Mouse (Mus musculus) myocyte (in vitro differentiated cells): ENCODE results near the gene Cd52. TPM values are rescaled to one million over a fixed set of nuclear protein-coding genes. Genes with fewer than 3 reads are reported as not detected.

Source experiments
- H3K27me3 ChIP-seq: one replicate; pipeline ENCODE4 v1.6.1; 2011; ENCODE audit not compliant: control insufficient read depth, insufficient read depth, insufficient read length
- H3K36me3 ChIP-seq: one replicate; pipeline ENCODE4 v1.6.1; 2011; ENCODE audit not compliant: control insufficient read depth, insufficient read depth
- H3K4me2 ChIP-seq: one replicate; pipeline ENCODE4 v1.6.1; 2011; ENCODE audit warnings: low read depth, control low read depth
- H3K4me3 ChIP-seq: one replicate; pipeline ENCODE4 v1.5.1; 2011; ENCODE audit warnings: mild to moderate bottlenecking, control low read depth, moderate library complexity
- H3K79me2 ChIP-seq: one replicate; pipeline ENCODE4 v1.6.1; 2011; ENCODE audit not compliant: control insufficient read depth, insufficient read depth
- H3ac ChIP-seq: one replicate; pipeline ENCODE4 v1.6.1; 2011; ENCODE audit not compliant: control insufficient read depth, insufficient read length
- CEBPB ChIP-seq: IDR thresholded peaks from 2 replicates; pipeline ENCODE4 v1.6.1; 2011; ENCODE audit warnings: mild to moderate bottlenecking, moderate library complexity; ENCODE audit not compliant: poor library complexity, insufficient read depth, severe bottlenecking
- E2F4 ChIP-seq: IDR thresholded peaks from one replicate; pipeline ENCODE4 v1.6.1; 2011; ENCODE audit warnings: mild to moderate bottlenecking, control low read depth, moderate library complexity; ENCODE audit not compliant: insufficient read depth
- MAX ChIP-seq: IDR thresholded peaks from one replicate; pipeline ENCODE4 v1.6.1; 2011; ENCODE audit warnings: low read depth, mild to moderate bottlenecking, control low read depth
- MYOD1 ChIP-seq, 3 experiments: IDR thresholded peaks; one replicate each; pipeline ENCODE4 v1.6.1; 2011; ENCODE audit warnings: control low read depth in 2 of 3, low read depth in 2 of 3, mild to moderate bottlenecking in 2 of 3, moderate library complexity in 1 of 3; ENCODE audit not compliant: insufficient read length in 2 of 3, control insufficient read depth in 1 of 3
- MYOG ChIP-seq, 3 experiments: IDR thresholded peaks; one replicate each; pipeline ENCODE4 v1.6.1; 2011; ENCODE audit warnings: control low read depth in 2 of 3, low read depth in 2 of 3, mild to moderate bottlenecking in 2 of 3; ENCODE audit not compliant: insufficient read length in 2 of 3, control insufficient read depth in 1 of 3, insufficient read depth in 1 of 3
- POLR2A ChIP-seq: IDR thresholded peaks from one replicate; pipeline ENCODE4 v1.6.1; 2011; ENCODE audit warnings: low read depth, mild to moderate bottlenecking, control low read depth, moderate library complexity; ENCODE audit not compliant: insufficient read length
- POLR2AphosphoS2 ChIP-seq: IDR thresholded peaks from one replicate; pipeline ENCODE4 v1.6.1; 2011; ENCODE audit warnings: low read depth, control low read depth; ENCODE audit not compliant: insufficient read length
- REST ChIP-seq: IDR thresholded peaks from one replicate; pipeline ENCODE4 v1.6.1; 2011; ENCODE audit warnings: mild to moderate bottlenecking, control low read depth, moderate library complexity; ENCODE audit not compliant: insufficient read depth, insufficient read length
- SRF ChIP-seq: IDR thresholded peaks from one replicate; pipeline ENCODE4 v1.6.1; 2011; ENCODE audit warnings: low read depth; ENCODE audit not compliant: control insufficient read depth, insufficient read length
- TCF12 ChIP-seq: IDR thresholded peaks from one replicate; pipeline ENCODE4 v1.6.1; 2011; ENCODE audit warnings: mild to moderate bottlenecking, control low read depth; ENCODE audit not compliant: poor library complexity, insufficient read depth, severe bottlenecking
- TCF3 ChIP-seq: IDR thresholded peaks from one replicate; pipeline ENCODE4 v1.6.1; 2011; ENCODE audit warnings: low read depth, control low read depth; ENCODE audit not compliant: insufficient read length
- USF1 ChIP-seq: IDR thresholded peaks from one replicate; pipeline ENCODE4 v1.6.1; 2011; ENCODE audit warnings: low read depth, mild to moderate bottlenecking, control low read depth, moderate library complexity
- polyA plus RNA-seq: library from polyadenylated mRNA; unstranded; fragments of >200 nt; fragmentation: generic; extraction: Trizol; gene quantifications from one replicate; pipeline ENCODE4 v1.2.1, GENCODE M21; 2012; ENCODE audit warnings: missing spikeins

The Cd52 gene
- polyA plus RNA-seq, 1 experiment = not detected

DNA sequence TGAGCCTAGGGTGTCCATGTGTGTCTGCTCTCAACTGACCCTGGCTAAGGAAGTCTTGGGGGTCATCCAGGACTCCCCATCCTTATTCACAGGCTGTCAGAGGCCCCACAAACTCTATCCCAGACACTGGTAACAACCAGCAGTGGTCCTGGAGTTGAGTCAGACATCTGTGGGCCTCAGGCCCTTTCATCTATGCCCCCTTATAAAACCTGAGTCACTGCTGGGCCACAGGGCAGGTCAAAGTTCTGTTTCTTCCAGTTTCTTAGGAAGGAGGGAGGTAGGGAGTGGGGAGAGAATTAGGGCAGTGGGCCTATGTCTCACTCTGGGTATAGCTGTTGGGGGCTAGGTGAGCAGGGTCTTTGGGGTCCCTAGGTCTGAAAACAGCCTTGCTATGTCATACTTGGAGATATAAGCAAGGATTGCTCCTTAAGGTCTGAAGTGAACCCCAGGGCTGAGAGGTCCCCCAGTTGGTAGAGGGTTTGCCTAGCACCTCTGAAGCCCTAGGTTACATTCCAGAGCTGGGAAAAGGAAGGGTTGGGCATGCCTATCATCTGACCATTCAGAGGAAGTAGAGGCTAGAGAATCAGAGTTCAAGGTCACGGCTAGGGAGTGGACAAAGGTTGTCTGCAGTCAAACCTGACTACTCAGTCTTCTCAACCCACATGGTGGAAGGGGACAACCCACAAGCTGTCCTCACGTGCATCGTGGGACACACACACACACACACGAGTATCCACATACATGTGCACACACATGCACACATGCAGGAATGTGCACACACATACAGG is 25.9 kb downstream of the Cd52 start:
- H3K4me3 ChIP-seq = no peak overlapping the region
- H3K79me2 ChIP-seq = no peaks in the 10 kb centered on the region
- H3K4me2 ChIP-seq = no peak overlapping the region
- no peak for TF ChIP-seq USF1
- no peak for TF ChIP-seq REST
- TF ChIP-seq E2F4 = no peak
- no peak for TF ChIP-seq CEBPB
- TF ChIP-seq MAX = no peak
- no peak for TF ChIP-seq TCF3
- TF ChIP-seq MYOG (IDR thresholded peaks at IDR 0.05; ENCODE audit: control insufficient read depth in 1 of 3, insufficient read depth in 1 of 3, insufficient read length in 2 of 3, low read depth in 2 of 3) = no peak
- no peak for TF ChIP-seq POLR2A
- TF ChIP-seq POLR2AphosphoS2 = no peak
- no peak for TF ChIP-seq MYOD1 (IDR thresholded peaks at IDR 0.05; ENCODE audit: control insufficient read depth in 1 of 3, insufficient read length in 2 of 3, low read depth in 2 of 3)
- no peak for TF ChIP-seq TCF12
- no peak for TF ChIP-seq SRF
- no peaks in the 10 kb centered on the region for H3K36me3 ChIP-seq
- H3K27me3 ChIP-seq = peaks cover 30% of the 10 kb centered on the region
- no peak overlapping the region for H3ac ChIP-seq

DNA sequence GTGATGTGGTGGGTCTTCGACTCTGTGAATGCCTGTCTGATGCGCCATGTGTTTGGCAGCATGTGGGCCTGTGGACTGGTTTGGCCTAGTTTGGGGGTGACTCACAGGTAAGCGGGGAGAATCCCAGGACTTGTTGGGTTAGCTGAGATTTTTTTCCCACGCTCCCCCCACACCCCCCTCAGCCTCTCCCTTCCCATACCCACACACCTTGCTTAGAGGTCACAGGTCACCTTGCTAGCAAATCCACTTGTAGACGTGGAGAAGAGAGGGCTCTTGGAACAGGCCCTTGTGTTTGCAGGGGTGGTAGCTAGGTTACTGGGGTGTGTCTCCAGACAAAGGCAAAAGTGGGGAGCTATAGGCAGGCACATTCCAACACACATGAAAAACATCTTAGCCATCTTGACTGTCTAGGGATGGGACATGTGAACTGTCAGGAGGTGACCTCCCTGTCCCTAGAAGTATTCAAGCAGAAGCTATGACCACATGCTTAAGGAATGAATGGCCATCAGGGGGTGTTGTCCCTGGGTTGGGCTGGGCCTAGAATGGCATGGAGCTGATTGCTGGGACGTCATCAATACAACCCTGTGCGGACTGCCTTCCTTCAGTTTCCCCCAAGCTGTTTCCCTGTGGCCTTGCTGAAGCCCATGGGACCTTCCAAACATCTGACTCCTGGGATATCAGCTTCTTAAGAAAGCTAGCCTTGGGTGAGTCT is 26.9 kb downstream of the Cd52 start:
- no peak overlapping the region for H3ac ChIP-seq
- TF ChIP-seq CEBPB = no peak
- no peak for TF ChIP-seq TCF3
- no peak for TF ChIP-seq REST
- TF ChIP-seq TCF12 = no peak
- TF ChIP-seq POLR2A = no peak
- TF ChIP-seq POLR2AphosphoS2 = no peak
- TF ChIP-seq MYOG (IDR thresholded peaks at IDR 0.05; ENCODE audit: control insufficient read depth in 1 of 3, insufficient read depth in 1 of 3, insufficient read length in 2 of 3, low read depth in 2 of 3) = no peak
- no peak for TF ChIP-seq SRF
- no peak for TF ChIP-seq E2F4
- no peak for TF ChIP-seq USF1
- TF ChIP-seq MAX = no peak
- TF ChIP-seq MYOD1 (IDR thresholded peaks at IDR 0.05; ENCODE audit: control insufficient read depth in 1 of 3, insufficient read length in 2 of 3, low read depth in 2 of 3) = no peak
- no peaks in the 10 kb centered on the region for H3K36me3 ChIP-seq
- H3K4me2 ChIP-seq = no peak overlapping the region
- H3K79me2 ChIP-seq = no peaks in the 10 kb centered on the region
- no peak overlapping the region for H3K4me3 ChIP-seq
- H3K27me3 ChIP-seq = peaks cover 23% of the 10 kb centered on the region

DNA sequence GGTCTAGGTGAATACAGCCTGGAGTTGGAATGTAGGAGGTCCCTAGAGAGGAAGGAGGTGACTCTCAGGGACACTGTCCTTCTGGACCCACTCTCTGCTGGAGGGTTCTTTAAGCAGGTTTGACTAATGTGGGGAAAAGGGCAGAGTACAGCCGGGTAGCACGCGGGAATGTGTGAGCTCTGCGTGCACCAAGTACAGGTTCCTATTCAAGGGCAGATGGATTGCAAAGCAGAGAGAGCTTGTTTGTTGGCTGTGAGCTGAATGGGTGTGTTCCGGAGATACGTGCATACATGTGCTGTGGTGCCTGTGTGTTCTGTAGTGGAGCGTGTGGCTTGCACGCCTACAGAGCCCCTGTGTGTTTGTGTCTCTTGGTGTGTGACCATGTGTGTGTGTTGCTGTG is 27.5 kb downstream of the Cd52 start:
- H3K36me3 ChIP-seq = no peaks in the 10 kb centered on the region
- H3K79me2 ChIP-seq = no peaks in the 10 kb centered on the region
- TF ChIP-seq SRF = no peak
- TF ChIP-seq REST = no peak
- no peak for TF ChIP-seq CEBPB
- TF ChIP-seq MYOD1 (IDR thresholded peaks at IDR 0.05; ENCODE audit: control insufficient read depth in 1 of 3, insufficient read length in 2 of 3, low read depth in 2 of 3) = no peak
- no peak for TF ChIP-seq USF1
- no peak overlapping the region for H3K4me3 ChIP-seq
- no peak overlapping the region for H3ac ChIP-seq
- H3K4me2 ChIP-seq = no peak overlapping the region
- H3K27me3 ChIP-seq = peaks cover 17% of the 10 kb centered on the region

DNA sequence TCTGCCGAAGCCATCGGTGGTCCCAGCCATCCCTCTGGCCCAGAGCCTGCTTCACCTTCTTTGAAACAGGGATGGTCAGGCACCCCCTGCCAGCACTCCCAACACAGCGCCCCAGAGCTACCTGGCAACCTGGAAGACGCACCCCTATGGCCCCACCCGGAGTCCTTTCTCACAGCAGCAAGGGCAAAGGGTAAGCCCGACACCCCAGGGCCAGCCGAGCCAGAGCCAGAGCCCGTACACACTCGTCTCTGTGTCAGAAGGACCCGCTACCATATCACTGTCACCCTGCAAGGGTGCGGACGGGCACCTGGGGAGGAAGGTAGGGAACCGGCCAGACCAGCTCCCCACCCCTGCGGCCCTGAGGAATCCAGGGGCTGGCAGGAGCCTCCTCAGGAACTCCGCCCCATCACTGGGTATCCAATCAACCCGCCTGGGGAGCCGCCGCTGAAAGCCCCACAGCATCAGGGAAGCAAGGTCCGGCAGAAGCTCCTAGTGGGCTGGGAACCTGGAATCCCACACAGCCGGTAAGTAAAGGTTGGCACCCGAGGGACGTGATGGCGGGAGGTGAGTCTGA is 29.4 kb downstream of the Cd52 start:
- no peak overlapping the region for H3K4me2 ChIP-seq
- no peak overlapping the region for H3K4me3 ChIP-seq
- TF ChIP-seq CEBPB (no peak), REST (no peak), USF1 (no peak), POLR2A (no peak), MYOG (IDR thresholded peaks at IDR 0.05; ENCODE audit: control insufficient read depth in 1 of 3, insufficient read depth in 1 of 3, insufficient read length in 2 of 3, low read depth in 2 of 3) (no peak), MYOD1 (IDR thresholded peaks at IDR 0.05; ENCODE audit: control insufficient read depth in 1 of 3, insufficient read length in 2 of 3, low read depth in 2 of 3) (no peak), E2F4 (no peak), TCF3 (no peak), MAX (no peak), POLR2AphosphoS2 (no peak), SRF (no peak), TCF12 (no peak)

More for the DNA sequence above, 29.4 kb downstream of the Cd52 start:
- H3K27me3 ChIP-seq = peaks cover 15% of the 10 kb centered on the region
- no peaks in the 10 kb centered on the region for H3K36me3 ChIP-seq
- no peaks in the 10 kb centered on the region for H3K79me2 ChIP-seq
- H3ac ChIP-seq = no peak overlapping the region
